Mouse (Mus musculus): ENCODE measurements around the gene Tmem145. TPM values are rescaled to one million over a fixed set of nuclear protein-coding genes. Genes with fewer than 3 reads are reported as not detected.

Gene Tmem145
- polyA plus RNA-seq, 1 experiment from 2014 or later = 0.50 TPM

DNA sequence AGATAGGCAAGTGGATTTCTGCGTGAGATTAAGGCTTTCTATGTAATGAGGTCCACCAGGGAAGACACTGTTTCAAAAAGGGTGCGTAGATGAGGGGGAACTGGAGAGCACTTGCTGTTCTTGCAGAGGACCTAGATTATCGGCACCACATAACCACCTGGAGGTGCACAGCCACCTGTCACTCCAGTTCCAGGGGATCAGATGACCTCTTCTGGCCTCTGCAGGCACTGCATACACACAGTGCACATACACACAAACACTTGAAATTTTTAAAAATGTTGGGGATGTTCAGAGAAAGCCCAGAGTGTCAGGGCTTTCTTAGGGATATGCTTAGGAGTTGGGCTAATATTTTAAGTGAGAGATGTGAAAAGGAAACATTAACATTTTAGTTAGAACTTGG lies 16.0 kb upstream of the Tmem145 start:
- TF ChIP-seq CTCF (IDR thresholded peaks at IDR 0.05; ENCODE audit: low read depth) = peak; percentile 25; the same call in 1 of the 2 replicates
- no peak overlapping the region for H3K9ac ChIP-seq (ENCODE audit: low read depth, low read length)
- H3K4me1 ChIP-seq (replicated peaks; ENCODE audit: insufficient read depth, low read length) = no peaks in the 10 kb centered on the region; the same call in 1 of the 2 replicates
- 98% methylated on average over 3 of the region's 3 CpGs for WGBS
- no peaks in the 10 kb centered on the region for H3K9me3 ChIP-seq (replicated peaks; ENCODE audit: low read length)
- ATAC-seq (replicated peaks; ENCODE audit: low FRiP score, low read depth) = no peak
- H3K27ac ChIP-seq = no peak overlapping the region
- peaks cover 76% of the 10 kb centered on the region for H3K36me3 ChIP-seq (ENCODE audit: insufficient read depth, low read length)
- H3K4me2 ChIP-seq (ENCODE audit: low read length) = no peak overlapping the region
- H3K27me3 ChIP-seq (ENCODE audit: insufficient read depth, low read length) = no peaks in the 10 kb centered on the region
- no peak for DNase-seq (ENCODE audit: low spot score)
- no peak overlapping the region for H3K4me3 ChIP-seq (replicated peaks; ENCODE audit: low read depth, low read length)

DNA sequence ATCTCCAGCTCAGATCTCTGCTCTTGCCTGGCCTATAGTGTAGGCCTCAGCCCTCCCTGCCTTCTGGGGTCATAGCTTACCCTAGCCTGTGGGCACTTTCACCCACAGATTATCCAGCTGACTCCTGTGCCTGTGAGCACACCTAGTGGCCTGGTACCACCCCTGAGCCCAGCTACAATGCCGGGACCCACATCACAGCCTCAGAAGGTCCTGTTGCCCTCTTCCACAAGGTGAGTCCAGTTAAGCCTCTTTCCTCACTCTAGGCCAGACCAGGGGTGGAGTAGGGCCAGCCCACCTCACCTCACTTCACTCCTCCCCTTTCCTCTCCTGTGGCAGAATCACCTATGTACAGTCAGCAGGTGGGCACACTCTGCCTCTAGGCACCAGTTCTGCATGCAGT lies 15.4 kb upstream of the Tmem145 start:
- Histone ChIP-seq H3K4me2 (ENCODE audit: low read length) (no peak overlapping the region), H3K9me3 (replicated peaks; ENCODE audit: low read length) (no peaks in the 10 kb centered on the region), H3K36me3 (ENCODE audit: insufficient read depth, low read length) (peaks cover 71% of the 10 kb centered on the region), H3K4me3 (replicated peaks; ENCODE audit: low read depth, low read length) (no peak overlapping the region), H3K27ac (no peak overlapping the region), H3K4me1 (replicated peaks; ENCODE audit: insufficient read depth, low read length) (no peaks in the 10 kb centered on the region; the same call in 1 of the 2 replicates), H3K27me3 (ENCODE audit: insufficient read depth, low read length) (no peaks in the 10 kb centered on the region), H3K9ac (ENCODE audit: low read depth, low read length) (no peak overlapping the region)
- DNase-seq (ENCODE audit: low spot score) (no peak), ATAC-seq (replicated peaks; ENCODE audit: low FRiP score, low read depth) (no peak; the same call in 1 of the 2 replicates)
- 92% methylated on average over 1 of the region's 1 CpGs for WGBS
- TF ChIP-seq CTCF (IDR thresholded peaks at IDR 0.05; ENCODE audit: low read depth) = no peak

DNA sequence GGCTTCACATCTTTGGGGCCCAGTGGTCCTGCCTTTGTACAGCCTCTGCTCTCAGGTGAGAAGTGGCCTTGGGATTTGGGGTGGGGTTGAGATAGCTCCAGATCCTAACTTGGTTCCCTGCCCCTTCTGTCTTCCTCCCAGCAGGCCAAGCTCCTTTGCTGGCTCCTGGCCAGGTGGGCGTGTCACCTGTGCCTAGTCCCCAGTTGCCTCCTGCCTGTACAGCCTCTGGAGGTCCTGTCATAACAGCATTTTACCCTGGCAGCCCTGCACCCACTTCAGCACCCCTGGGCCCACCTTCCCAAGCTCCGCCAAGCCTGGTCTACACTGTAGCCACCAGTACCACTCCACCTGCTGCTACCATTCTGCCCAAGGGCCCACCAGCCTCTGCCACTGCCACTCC lies 15.0 kb upstream of the Tmem145 start:
- TF ChIP-seq CTCF (IDR thresholded peaks at IDR 0.05; ENCODE audit: low read depth) = no peak
- no peaks in the 10 kb centered on the region; the same call in 1 of the 2 replicates for H3K4me1 ChIP-seq (replicated peaks; ENCODE audit: insufficient read depth, low read length)
- 85% methylated on average over 2 of the region's 2 CpGs for WGBS
- H3K27ac ChIP-seq = no peak overlapping the region
- ATAC-seq (replicated peaks; ENCODE audit: low FRiP score, low read depth) = no peak
- DNase-seq (ENCODE audit: low spot score) = no peak
- H3K9me3 ChIP-seq (replicated peaks; ENCODE audit: low read length) = no peaks in the 10 kb centered on the region
- H3K4me2 ChIP-seq (ENCODE audit: low read length) = no peak overlapping the region
- H3K27me3 ChIP-seq (ENCODE audit: insufficient read depth, low read length) = no peaks in the 10 kb centered on the region
- H3K36me3 ChIP-seq (ENCODE audit: insufficient read depth, low read length) = peaks cover 67% of the 10 kb centered on the region
- no peak overlapping the region for H3K9ac ChIP-seq (ENCODE audit: low read depth, low read length)
- no peak overlapping the region for H3K4me3 ChIP-seq (replicated peaks; ENCODE audit: low read depth, low read length)

DNA sequence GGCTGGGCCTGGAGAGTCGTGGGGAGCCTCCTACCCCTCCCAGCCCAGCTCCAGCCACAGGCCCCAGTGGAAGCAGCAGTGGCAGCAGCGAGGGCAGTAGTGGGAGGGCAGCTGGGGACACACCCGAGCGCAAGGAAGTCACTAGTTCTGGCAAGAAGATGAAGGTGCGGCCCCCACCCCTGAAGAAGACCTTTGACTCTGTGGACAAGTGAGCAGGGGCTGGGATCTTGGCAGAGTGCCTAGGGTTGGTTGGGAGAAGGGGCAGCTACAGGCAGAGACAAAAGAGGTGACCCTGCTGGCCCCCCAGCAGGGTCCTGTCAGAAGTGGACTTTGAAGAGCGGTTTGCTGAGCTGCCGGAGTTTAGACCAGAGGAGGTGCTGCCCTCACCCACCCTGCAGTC lies 13.8 kb upstream of the Tmem145 start:
- TF ChIP-seq CTCF (IDR thresholded peaks at IDR 0.05; ENCODE audit: low read depth) = no peak
- no peaks in the 10 kb centered on the region for H3K9me3 ChIP-seq (replicated peaks; ENCODE audit: low read length)
- 50% methylated on average over 7 of the region's 7 CpGs for WGBS
- H3K4me1 ChIP-seq (replicated peaks; ENCODE audit: insufficient read depth, low read length) = no peaks in the 10 kb centered on the region; the same call in 1 of the 2 replicates
- H3K27me3 ChIP-seq (ENCODE audit: insufficient read depth, low read length) = no peaks in the 10 kb centered on the region
- H3K4me3 ChIP-seq (replicated peaks; ENCODE audit: low read depth, low read length) = no peak overlapping the region
- no peak for DNase-seq (ENCODE audit: low spot score)
- no peak overlapping the region for H3K9ac ChIP-seq (ENCODE audit: low read depth, low read length)
- no peak for ATAC-seq (replicated peaks; ENCODE audit: low FRiP score, low read depth)
- peaks cover 55% of the 10 kb centered on the region for H3K36me3 ChIP-seq (ENCODE audit: insufficient read depth, low read length)
- no peak overlapping the region for H3K27ac ChIP-seq
- H3K4me2 ChIP-seq (ENCODE audit: low read length) = no peak overlapping the region

DNA sequence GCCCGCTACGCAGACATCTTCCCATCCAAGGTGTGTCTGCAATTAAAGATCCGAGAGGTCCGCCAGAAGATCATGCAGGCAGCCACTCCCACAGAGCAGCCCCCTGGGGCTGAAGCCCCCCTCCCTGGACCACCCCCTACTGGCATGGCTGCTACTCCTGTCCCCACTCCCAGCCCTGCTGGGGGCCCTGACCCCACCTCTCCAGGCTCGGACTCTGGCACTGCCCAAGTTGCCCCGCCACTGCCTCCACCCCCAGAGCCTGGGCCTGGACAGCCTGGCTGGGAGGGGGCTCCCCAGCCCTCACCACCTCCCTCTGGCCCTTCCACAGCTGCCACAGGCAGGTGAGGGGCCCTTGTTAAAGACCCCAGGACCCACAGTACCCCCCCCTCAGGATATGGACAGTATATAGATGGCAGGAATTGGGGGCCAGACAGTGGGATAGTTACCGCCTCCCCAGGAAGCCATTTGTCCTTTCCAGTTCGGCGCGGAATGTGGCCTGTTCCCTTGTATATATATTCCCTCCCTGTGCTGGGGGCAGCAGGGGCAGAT lies 12.6 kb upstream of the Tmem145 start:
- Histone ChIP-seq H3K27ac (no peak overlapping the region), H3K4me3 (replicated peaks; ENCODE audit: low read depth, low read length) (no peak overlapping the region), H3K27me3 (ENCODE audit: insufficient read depth, low read length) (no peaks in the 10 kb centered on the region), H3K4me2 (ENCODE audit: low read length) (no peak overlapping the region), H3K36me3 (ENCODE audit: insufficient read depth, low read length) (peaks cover 43% of the 10 kb centered on the region), H3K4me1 (replicated peaks; ENCODE audit: insufficient read depth, low read length) (no peaks in the 10 kb centered on the region; the same call in 1 of the 2 replicates), H3K9ac (ENCODE audit: low read depth, low read length) (no peak overlapping the region), H3K9me3 (replicated peaks; ENCODE audit: low read length) (no peaks in the 10 kb centered on the region)
- no peak for DNase-seq (ENCODE audit: low spot score)
- no peak for TF ChIP-seq CTCF (IDR thresholded peaks at IDR 0.05; ENCODE audit: low read depth)
- WGBS = 71% methylated on average over 10 of the region's 10 CpGs
- no peak for ATAC-seq (replicated peaks; ENCODE audit: low FRiP score, low read depth)

DNA sequence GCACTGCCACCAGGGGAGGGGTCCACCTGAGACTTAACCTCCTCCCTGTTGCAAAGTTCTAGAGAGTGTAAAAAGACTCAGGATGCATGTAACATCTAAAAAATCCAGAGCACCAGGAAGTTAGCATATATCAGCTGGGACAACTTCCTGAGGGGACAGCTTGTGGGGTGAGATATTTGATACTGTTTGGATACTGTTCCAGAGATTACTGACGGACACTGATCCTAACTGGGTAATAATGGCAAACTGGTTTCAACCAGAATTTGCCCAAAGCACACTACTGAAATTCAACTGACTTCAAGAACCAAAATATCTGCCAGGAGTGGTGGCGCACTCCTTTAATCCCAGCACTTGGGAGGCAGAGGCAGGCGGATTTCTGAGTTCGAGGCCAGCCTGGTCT lies 11.4 kb upstream of the Tmem145 start:
- 80% methylated on average over 4 of the region's 4 CpGs for WGBS
- H3K36me3 ChIP-seq (ENCODE audit: insufficient read depth, low read length) = peaks cover 32% of the 10 kb centered on the region
- ATAC-seq (replicated peaks; ENCODE audit: low FRiP score, low read depth) = no peak

More for the DNA sequence above, 11.4 kb upstream of the Tmem145 start:
- no peak overlapping the region for H3K4me2 ChIP-seq (ENCODE audit: low read length)
- H3K9ac ChIP-seq (ENCODE audit: low read depth, low read length) = no peak overlapping the region
- H3K4me1 ChIP-seq (replicated peaks; ENCODE audit: insufficient read depth, low read length) = no peaks in the 10 kb centered on the region; the same call in 1 of the 2 replicates
- H3K27ac ChIP-seq = no peak overlapping the region; the same call in 1 of the 2 replicates
- DNase-seq (ENCODE audit: low spot score) = no peak
- no peak for TF ChIP-seq CTCF (IDR thresholded peaks at IDR 0.05; ENCODE audit: low read depth)
- H3K4me3 ChIP-seq (replicated peaks; ENCODE audit: low read depth, low read length) = no peak overlapping the region
- H3K9me3 ChIP-seq (replicated peaks; ENCODE audit: low read length) = no peaks in the 10 kb centered on the region
- no peaks in the 10 kb centered on the region for H3K27me3 ChIP-seq (ENCODE audit: insufficient read depth, low read length)

All from kidney, postnatal 0 days (tissue).